Mouse (Mus musculus): ENCODE results near the gene Mxra8.

GRCm38 (mm10) chr4:155841651-155842270 lies 2.3 kb downstream of the Mxra8 start:
- TF ChIP-seq CTCF (IDR thresholded peaks at IDR 0.05; ENCODE audit: control insufficient read depth, insufficient read depth, insufficient replicate concordance, low read depth, low read length), result no peak
- TF ChIP-seq POLR2A (IDR thresholded peaks at IDR 0.05; ENCODE audit: control insufficient read depth, low read depth, low read length), result no peak
